ENCODE assay signal across 14 mouse cellular contexts in genomic region chr17:74570585-74570984, GRCm38 (mm10).
"Had no signal": no experiment of that assay in that cellular context is flagged by ENCODE, and none has a peak within 500 bp of the region (broad histone marks: within the 10 kb centered on the region; RNA-seq: fewer than 3 reads in every experiment).

No protein-coding gene starts in this region.

- H3K27me3 ChIP-seq: limb, embryonic 13.5 days; stomach, embryonic 15.5 days had no signal

- H3K9me3 ChIP-seq: limb, embryonic 13.5 days; midbrain, embryonic 10.5 days; stomach, embryonic 15.5 days had no signal

- H3K27ac ChIP-seq: layer of hippocampus, adult 2 months; limb, embryonic 13.5 days; liver, embryonic 14.5 days; midbrain, embryonic 10.5 days; stomach, embryonic 15.5 days had no signal

- H3K9ac ChIP-seq: limb, embryonic 13.5 days; liver, embryonic 14.5 days; stomach, embryonic 15.5 days had no signal

- DNase-seq: kidney, adult 8-10 months; kidney, postnatal 10 days; kidney, postnatal 4 days; left cerebral cortex, postnatal 4 days; lung, adult 18-20 months; lung, postnatal 4 days; right cerebral cortex, postnatal 14 days; thymus, postnatal 36 days had no signal

- ATAC-seq: midbrain, embryonic 16.5 days had no signal

- H3K4me3 ChIP-seq: layer of hippocampus, adult 2 months; limb, embryonic 13.5 days; midbrain, embryonic 10.5 days; stomach, embryonic 15.5 days had no signal

- H3K4me1 ChIP-seq: midbrain, embryonic 10.5 days; stomach, embryonic 15.5 days had no signal

- H3K4me2 ChIP-seq: limb, embryonic 13.5 days; stomach, embryonic 15.5 days had no signal
